Mouse (Mus musculus) C2C12 (cell line): ENCODE data around the gene Sfxn5.

Source experiments
- CEBPB ChIP-seq: IDR thresholded peaks from one replicate; pipeline ENCODE4 v1.6.1; 2011; ENCODE audit warnings: low read depth, mild to moderate bottlenecking, control low read depth, moderate library complexity
- CTCF ChIP-seq: IDR thresholded peaks from one replicate; pipeline ENCODE4 v1.5.1; 2011; ENCODE audit not compliant: control insufficient read depth, insufficient read depth, insufficient read length
- FOSL1 ChIP-seq: IDR thresholded peaks from one replicate; pipeline ENCODE4 v1.8.0; 2011; ENCODE audit warnings: mild to moderate bottlenecking, low read length; ENCODE audit not compliant: poor library complexity, insufficient read depth, severe bottlenecking
- MAX ChIP-seq: IDR thresholded peaks from one replicate; pipeline ENCODE4 v1.6.1; 2011; ENCODE audit warnings: mild to moderate bottlenecking, control low read depth
- MYOD1 ChIP-seq: IDR thresholded peaks from one replicate; pipeline ENCODE4 v1.6.1; 2011; ENCODE audit warnings: low read depth; ENCODE audit not compliant: control insufficient read depth, insufficient read length
- MYOG ChIP-seq: IDR thresholded peaks from one replicate; pipeline ENCODE4 v1.6.1; 2011; ENCODE audit not compliant: control insufficient read depth, insufficient read length; ENCODE audit errors: extremely low read depth
- USF1 ChIP-seq: IDR thresholded peaks from one replicate; pipeline ENCODE4 v1.6.1; 2011; ENCODE audit warnings: low read depth, mild to moderate bottlenecking, control low read depth, moderate library complexity

DNA sequence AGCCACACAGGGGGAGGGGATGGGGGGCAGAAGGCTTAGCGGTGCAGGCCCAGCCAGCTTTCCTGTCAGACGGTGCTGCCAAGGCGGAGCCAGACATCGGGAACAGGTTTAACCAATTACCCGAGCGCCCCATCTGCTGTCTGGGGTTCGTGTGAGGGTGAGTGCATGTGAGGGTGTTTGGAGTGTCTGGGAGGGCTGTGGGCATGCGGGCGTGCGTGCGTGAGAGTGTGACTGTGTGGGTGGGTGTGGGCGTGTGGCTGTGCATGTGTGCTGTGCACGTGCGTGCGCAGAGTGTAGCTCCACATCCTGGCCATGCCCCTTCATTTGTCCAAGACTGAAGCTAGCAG lies 126.3 kb downstream of the Sfxn5 start:
- no peak for TF ChIP-seq CTCF
- no peak for TF ChIP-seq USF1
- TF ChIP-seq MYOG = no peak
- no peak for TF ChIP-seq CEBPB
- TF ChIP-seq MAX = no peak
- no peak for TF ChIP-seq MYOD1
- TF ChIP-seq FOSL1 = no peak
